Mouse (Mus musculus): ENCODE measurements at regions not wholly inside any gene's neighbourhood (a gene's known extent, or its start where the extent isn't known, plus 50 kb on each side); places are given as distances from the start of the nearest gene placed in this dataset.

DNA sequence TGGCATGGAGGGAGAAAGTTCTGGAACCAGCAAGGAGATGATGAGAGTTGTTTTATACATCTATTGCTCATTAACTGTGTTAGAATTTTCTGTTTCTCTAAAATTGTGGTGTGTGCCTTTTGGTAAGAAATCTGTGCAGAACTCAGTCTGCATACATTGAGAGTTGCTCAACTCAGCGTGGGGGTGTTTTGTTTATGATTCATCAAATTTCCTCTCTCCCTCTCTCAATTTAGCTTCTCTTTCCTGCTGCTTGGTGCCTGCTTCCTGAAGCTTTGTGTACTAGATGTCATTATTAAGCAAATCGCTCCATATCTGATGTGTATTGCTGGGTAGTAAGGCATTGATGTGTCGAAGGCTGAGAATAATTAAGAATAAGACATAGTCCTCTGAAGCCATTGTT is 81.4 kb upstream of the Eif4g2 start:
- no peak for TF ChIP-seq POLR2A (IDR thresholded peaks at IDR 0.05; ENCODE audit: borderline replicate concordance, extremely low read depth, low read depth, low read length)
- no peak for TF ChIP-seq CTCF (IDR thresholded peaks at IDR 0.05; ENCODE audit: insufficient read depth, low read length)
